Mouse (Mus musculus) CH12.LX (cell line): ENCODE measurements around the gene Gm765. TPM values are rescaled to one million over a fixed set of nuclear protein-coding genes. Genes with fewer than 3 reads are reported as not detected.

Source experiments
- DNase-seq: peaks from one replicate; pipeline ENCODE4 v3.0.0-alpha.2; 2013; ENCODE audit errors: extremely low read depth
- H3K27ac ChIP-seq: 2 replicates; pipeline ENCODE4 v1.5.1; 2012; ENCODE audit warnings: low read depth, mild to moderate bottlenecking, control low read depth, moderate library complexity; ENCODE audit not compliant: insufficient read depth
- H3K27me3 ChIP-seq: replicated peaks from 2 replicates; pipeline ENCODE3; 2012; ENCODE audit warnings: inconsistent platforms
- H3K36me3 ChIP-seq, 2 experiments: replicated peaks in 1 of 2; 2 replicates each; pipeline versions ENCODE3 to v1.6.1; 2012; ENCODE audit warnings: inconsistent platforms in 1 of 2, low read length in 1 of 2, mild to moderate bottlenecking in 1 of 2, mixed read lengths in 1 of 2, moderate library complexity in 1 of 2; ENCODE audit not compliant: control insufficient read depth in 1 of 2, insufficient read depth in 1 of 2
- H3K4me1 ChIP-seq, 2 experiments: 2 replicates each; pipeline ENCODE4 v1.6.1; 2012; ENCODE audit warnings: inconsistent platforms in 1 of 2, moderate library complexity in 1 of 2; ENCODE audit not compliant: insufficient read depth in 2 of 2, control insufficient read depth in 1 of 2
- H3K4me2 ChIP-seq: 2 replicates; pipeline ENCODE4 v1.6.1; 2012; ENCODE audit warnings: low read depth, mild to moderate bottlenecking, control low read depth; ENCODE audit not compliant: poor library complexity, insufficient read depth, severe bottlenecking
- H3K4me3 ChIP-seq, 3 experiments: fragments of 150-350 bp in 1 of 3; sonication (generic) in 1 of 3; replicated peaks in 1 of 3; 2 replicates each; pipeline versions ENCODE3 to v1.5.1; 2011 to 2012; ENCODE audit warnings: low read depth in 2 of 3, low read length in 2 of 3, mild to moderate bottlenecking in 2 of 3, moderate library complexity in 2 of 3, control low read depth in 1 of 3, improper control_type of control experiment in 1 of 3, inconsistent platforms in 1 of 3, mixed read lengths in 1 of 3; ENCODE audit not compliant: poor library complexity in 1 of 3
- H3K79me2 ChIP-seq: replicated peaks from 2 replicates; pipeline ENCODE4 v1.6.1; 2012; ENCODE audit warnings: mild to moderate bottlenecking, moderate library complexity; ENCODE audit not compliant: control insufficient read depth, poor library complexity, insufficient read depth, severe bottlenecking; ENCODE audit errors: extremely low read depth
- H3K9ac ChIP-seq: 2 replicates; pipeline ENCODE4 v1.6.1; 2012; ENCODE audit warnings: low read depth, mild to moderate bottlenecking, control low read depth, moderate library complexity; ENCODE audit not compliant: insufficient read depth
- H3K9me3 ChIP-seq: replicated peaks from 2 replicates; pipeline ENCODE3; 2012; ENCODE audit warnings: low read length, inconsistent platforms, mixed read lengths
- BHLHE40 ChIP-seq: IDR thresholded peaks from 2 replicates; pipeline ENCODE4 v1.6.1; 2011; ENCODE audit warnings: mild to moderate bottlenecking, low read depth, low read length, improper control_type of control experiment
- E2F4 ChIP-seq: IDR thresholded peaks from 2 replicates; pipeline ENCODE4 v1.6.1; 2011; ENCODE audit warnings: low read depth, low read length, improper control_type of control experiment; ENCODE audit not compliant: insufficient replicate concordance
- ELF1 ChIP-seq: IDR thresholded peaks from 2 replicates; pipeline ENCODE4 v1.6.1; 2014; ENCODE audit warnings: low read depth, mild to moderate bottlenecking, inconsistent platforms, low read length, improper control_type of control experiment
- EP300 ChIP-seq: IDR thresholded peaks from 2 replicates; pipeline ENCODE4 v1.6.1; 2011; ENCODE audit warnings: low read length, improper control_type of control experiment
- HCFC1 ChIP-seq: IDR thresholded peaks from 2 replicates; pipeline ENCODE4 v1.6.1; 2012; ENCODE audit warnings: low read depth, mild to moderate bottlenecking, inconsistent platforms, low read length, improper control_type of control experiment
- KAT2A ChIP-seq: IDR thresholded peaks from 2 replicates; pipeline ENCODE4 v1.6.1; 2012; ENCODE audit warnings: low read length, improper control_type of control experiment, inconsistent platforms; ENCODE audit not compliant: insufficient replicate concordance
- MEF2A ChIP-seq: IDR thresholded peaks from 2 replicates; pipeline ENCODE4 v1.6.1; 2014; ENCODE audit warnings: low read depth, mild to moderate bottlenecking, inconsistent platforms, low read length, improper control_type of control experiment, borderline replicate concordance
- MXI1 ChIP-seq: IDR thresholded peaks from 2 replicates; pipeline ENCODE4 v1.6.1; 2011; ENCODE audit warnings: mild to moderate bottlenecking, low read depth, low read length, improper control_type of control experiment
- MYC ChIP-seq: IDR thresholded peaks from 2 replicates; pipeline ENCODE4 v1.6.1; 2011; ENCODE audit warnings: low read depth, mild to moderate bottlenecking, improper control_type of control experiment, low read length
- NELFE ChIP-seq: IDR thresholded peaks from 2 replicates; pipeline ENCODE4 v1.6.1; 2011; ENCODE audit warnings: low read depth, low read length, improper control_type of control experiment
- PAX5 ChIP-seq: IDR thresholded peaks from 2 replicates; pipeline ENCODE4 v1.6.1; 2012; ENCODE audit warnings: low read length, inconsistent platforms, mixed read lengths
- POLR2AphosphoS2 ChIP-seq: IDR thresholded peaks from 2 replicates; pipeline ENCODE4 v1.6.1; 2011; ENCODE audit warnings: low read depth, low read length, improper control_type of control experiment
- RAD21 ChIP-seq: IDR thresholded peaks from 2 replicates; pipeline ENCODE4 v1.6.1; 2011; ENCODE audit warnings: low read depth, mild to moderate bottlenecking, low read length, improper control_type of control experiment, moderate library complexity
- UBTF ChIP-seq: IDR thresholded peaks from 2 replicates; pipeline ENCODE4 v1.6.1; 2012; ENCODE audit warnings: low read depth, mild to moderate bottlenecking, inconsistent platforms, low read length, improper control_type of control experiment, moderate library complexity
- ZC3H11A ChIP-seq: IDR thresholded peaks from 2 replicates; pipeline ENCODE4 v1.6.1; 2012; ENCODE audit warnings: low read depth, mild to moderate bottlenecking, inconsistent platforms, low read length, improper control_type of control experiment
- ZMIZ1 ChIP-seq: IDR thresholded peaks from 2 replicates; pipeline ENCODE4 v1.6.1; 2012; ENCODE audit warnings: low read depth, mild to moderate bottlenecking, inconsistent platforms, low read length, improper control_type of control experiment
- dilution Hi-C: fragments of 300-500 bp; cut with MboI; formaldehyde crosslinking; loops from 2 replicates; pipeline ENCODE4 v1.14.3; 2020; ENCODE audit warnings: low sequenced_read_pairs; ENCODE audit not compliant: extremely low pct_unique_long_range_greater_than_20kb, extremely low pct_ligation_motif_present
- in situ Hi-C: fragments of 300-500 bp; cut with MboI; formaldehyde crosslinking; loops from 3 replicates; pipeline ENCODE4 v1.14.3; 2019; ENCODE audit warnings: low sequenced_read_pairs, low pct_ligation_motif_present, low pct_unique_long_range_greater_than_20kb, mixed read lengths
- polyA plus RNA-seq: library from polyadenylated mRNA; unstranded; fragments of >175 nt; gene quantifications from 2 replicates; pipeline ENCODE4 v1.2.1, GENCODE M21; 2012; ENCODE audit warnings: low read depth; ENCODE audit not compliant: insufficient read length
- total RNA-seq, 2 experiments: library from RNA; depleted of rRNA; stranded (reverse); fragments of 300-350 nt in 1 of 2; fragments of >200 nt in 1 of 2; gene quantifications; 2 replicates each; pipeline ENCODE4 v1.2.3; 2012 to 2014

Gm765 gene
- total and polyA plus RNA-seq, 3 experiments: not detected

- TF ChIP-seq NELFE (no peak), RAD21 (no peak), MEF2A (no peak), KAT2A (no peak), ELF1 (no peak), BHLHE40 (no peak), MYC (no peak), ZC3H11A (no peak), MXI1 (no peak), POLR2AphosphoS2 (no peak), E2F4 (no peak), UBTF (no peak), ZMIZ1 (no peak), EP300 (no peak)
- no peak for DNase-seq
- Histone ChIP-seq H3K27me3 (no peaks in the 10 kb centered on the region), H3K36me3 (no peaks in the 10 kb centered on the region), H3K4me2 (no peak overlapping the region), H3K79me2 (no peaks in the 10 kb centered on the region), H3K4me3 (no peak overlapping the region), H3K27ac (no peak overlapping the region), H3K4me1 (no peaks in the 10 kb centered on the region), H3K9ac (no peak overlapping the region), H3K9me3 (no peaks in the 10 kb centered on the region)
- dilution Hi-C loops: no loop called here
- in situ Hi-C loops: no loop called here
Measured at GRCm38 (mm10) chr6:98240561-98241272, 101.8 kb downstream of the Gm765 start.

- Histone ChIP-seq H3K4me2 (no peak overlapping the region), H3K27me3 (no peaks in the 10 kb centered on the region), H3K79me2 (no peaks in the 10 kb centered on the region), H3K9ac (no peak overlapping the region), H3K4me3 (no peak overlapping the region), H3K4me1 (peaks cover 2 to 29% of the 10 kb centered on the region in 2 experiments; a peak in 3 of 4 replicates)
- TF ChIP-seq E2F4 (no peak), ELF1 (no peak), ZMIZ1 (no peak), PAX5 (no peak), HCFC1 (no peak), UBTF (no peak), KAT2A (no peak)
- TF ChIP-seq, all 38 proteins: peak for 0
- DNase-seq: peak; percentile 8
- Histone ChIP-seq H3K27ac (no peak overlapping the region), H3K9me3 (no peaks in the 10 kb centered on the region), H3K36me3 (no peaks in the 10 kb centered on the region)
- in situ Hi-C loops: no loop called here
- dilution Hi-C loops: no loop called here
Measured at GRCm38 (mm10) chr6:98234097-98234496, 108.5 kb downstream of the Gm765 start.
